Mouse (Mus musculus) ZHBTc4 (cell line): ENCODE data around the gene Ghr.

Experiments used
- DNase-seq: peaks from one replicate; pipeline ENCODE4 v3.0.0-alpha.2; 2011; ENCODE audit warnings: low read depth, low spot score

The Ghr gene

DNA sequence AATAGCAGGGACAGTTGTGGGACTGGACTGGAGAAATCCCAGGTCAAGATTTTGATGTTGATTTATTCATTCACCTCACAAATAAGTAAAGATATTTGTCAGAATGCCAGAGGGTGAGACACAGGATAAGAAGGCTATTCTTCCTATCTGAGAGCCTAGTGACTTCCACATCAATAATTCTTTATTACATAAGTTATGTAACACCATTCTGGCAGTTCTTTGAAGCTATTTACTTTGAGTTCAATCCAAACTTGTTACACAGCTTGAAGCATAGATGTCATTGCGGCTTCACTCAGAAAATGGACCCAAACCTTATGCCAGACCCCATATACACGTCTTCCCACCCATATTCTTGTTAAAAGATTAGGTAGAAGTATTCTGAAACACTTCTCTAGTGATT, 133.7 kb downstream of the Ghr start:
- DNase-seq: no peak

DNA sequence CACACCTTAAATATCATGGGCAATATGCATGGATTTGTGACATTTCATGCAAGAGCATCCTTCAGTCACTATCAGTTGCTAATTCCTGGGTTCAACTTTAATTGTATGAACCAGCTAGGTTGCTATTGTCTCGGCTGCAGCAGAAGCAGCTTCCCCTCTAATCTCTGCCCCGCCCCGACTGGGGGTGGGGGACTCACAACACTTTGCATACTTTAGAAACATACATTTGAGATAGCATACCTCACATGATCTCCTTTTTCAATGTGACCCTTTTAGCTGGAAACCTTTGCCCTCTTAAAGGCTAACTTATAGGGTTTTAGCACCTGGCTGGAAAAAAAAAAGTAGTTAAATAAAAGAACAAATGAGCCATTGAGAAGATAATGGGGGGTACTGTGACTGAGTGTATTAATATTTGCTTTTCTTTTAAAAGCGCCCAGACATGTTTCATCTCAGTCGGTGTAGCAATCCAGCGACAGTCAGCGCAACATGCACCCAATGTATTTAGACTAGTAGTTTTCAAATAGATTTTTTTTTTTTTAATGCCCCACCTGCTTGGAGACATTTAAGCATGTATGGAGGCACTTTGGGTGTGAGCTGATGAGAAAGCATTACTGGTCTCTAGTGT, 137.9 kb downstream of the Ghr start:
- peak; percentile 4 for DNase-seq

DNA sequence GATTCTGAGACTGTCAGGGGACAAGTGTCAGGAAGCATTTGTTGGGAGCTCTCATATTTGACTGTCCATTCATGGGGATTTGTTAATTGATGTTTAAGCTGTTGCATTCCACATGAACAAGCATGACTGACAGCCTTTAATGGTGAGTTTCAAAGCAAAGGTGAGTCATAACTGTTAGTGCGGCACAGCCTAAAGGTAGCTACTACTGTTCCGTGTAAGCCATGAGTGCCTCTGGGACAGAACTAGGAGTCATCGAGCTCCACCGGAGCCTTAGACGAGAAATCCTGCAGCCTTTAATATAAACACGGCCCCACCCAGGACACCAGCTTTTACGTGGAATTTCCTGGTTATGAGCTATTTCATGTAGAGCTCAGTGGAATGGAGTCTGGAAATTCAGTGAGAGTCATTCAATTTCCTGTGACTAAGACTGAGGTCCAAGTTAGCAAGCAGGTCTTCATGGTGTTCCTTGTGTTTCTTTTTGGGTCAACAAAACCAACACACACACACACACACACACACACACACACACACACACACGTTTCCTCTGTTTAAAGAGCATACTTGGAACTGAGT, 138.8 kb downstream of the Ghr start:
- no peak for DNase-seq

DNA sequence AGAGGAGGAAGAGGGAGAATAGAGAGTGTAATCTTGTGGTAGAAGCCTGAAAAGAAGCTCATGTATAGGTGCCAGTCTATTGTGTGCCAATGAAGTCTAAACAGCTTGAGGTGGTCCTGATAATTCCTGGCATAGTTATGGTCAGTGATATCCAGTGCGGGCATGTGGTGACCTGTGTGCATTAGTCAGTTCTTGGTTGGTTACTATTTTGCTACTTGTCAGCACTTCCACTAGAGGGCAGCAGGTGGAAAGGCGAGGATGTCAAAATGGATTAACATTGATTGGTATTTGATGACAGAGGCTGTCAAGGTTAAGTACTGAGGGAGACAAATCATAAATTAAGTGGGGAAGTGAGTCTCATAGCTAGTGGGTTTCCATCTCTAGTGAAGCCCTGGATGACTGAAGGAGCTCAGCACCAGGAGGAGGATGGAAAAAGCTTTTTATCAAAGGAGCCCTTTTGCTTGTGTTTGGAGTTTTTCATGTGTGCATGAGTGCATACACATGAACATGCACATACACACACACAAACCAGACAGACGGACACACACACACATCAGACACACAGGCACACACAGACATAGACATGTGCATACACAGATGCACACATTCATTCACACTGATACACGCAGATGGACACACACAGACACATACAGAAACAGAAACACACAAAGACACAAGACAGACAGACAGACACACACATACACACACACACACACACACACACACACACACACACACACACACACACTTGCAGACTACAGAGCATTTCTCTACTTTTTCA, 141.6 kb downstream of the Ghr start:
- DNase-seq: peak; percentile 50

DNA sequence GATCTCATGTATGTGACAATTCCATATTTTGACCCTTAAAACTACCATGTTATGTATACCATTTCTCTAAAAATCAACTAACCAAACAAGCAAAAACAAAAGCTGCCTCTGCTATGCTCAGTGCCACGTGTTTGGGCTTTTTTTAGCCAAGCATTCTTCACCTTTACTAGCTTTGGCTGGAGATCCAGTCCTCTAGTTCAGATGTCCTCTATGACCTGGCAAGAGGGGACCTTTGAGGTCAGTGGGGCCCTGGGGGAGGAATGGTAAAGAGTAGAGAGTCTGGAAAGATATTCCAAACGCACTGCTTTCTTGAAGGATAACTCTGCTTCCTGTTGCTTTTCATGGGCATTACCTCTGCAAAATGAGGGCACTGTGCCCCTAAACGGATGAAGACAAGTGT, 145.9 kb downstream of the Ghr start:
- no peak for DNase-seq

DNA sequence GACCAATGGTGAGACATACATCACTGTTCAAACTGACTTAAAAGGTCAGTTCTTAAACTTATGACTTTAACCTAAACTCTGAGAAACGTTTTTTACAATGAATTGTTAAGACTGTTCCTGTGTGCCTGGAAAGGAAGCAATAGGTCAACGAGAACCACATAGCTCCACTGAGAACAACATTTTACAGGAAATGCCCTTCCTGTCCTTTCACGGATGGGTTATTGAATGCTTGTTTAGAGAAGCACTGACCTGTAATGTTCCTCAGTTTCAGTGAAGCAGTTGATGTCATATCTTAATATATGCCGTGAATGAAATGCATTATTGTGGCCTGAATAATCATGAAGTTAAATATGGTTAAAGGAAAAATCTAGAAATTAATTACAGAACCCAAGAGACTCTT, 147.7 kb downstream of the Ghr start:
- DNase-seq: no peak

DNA sequence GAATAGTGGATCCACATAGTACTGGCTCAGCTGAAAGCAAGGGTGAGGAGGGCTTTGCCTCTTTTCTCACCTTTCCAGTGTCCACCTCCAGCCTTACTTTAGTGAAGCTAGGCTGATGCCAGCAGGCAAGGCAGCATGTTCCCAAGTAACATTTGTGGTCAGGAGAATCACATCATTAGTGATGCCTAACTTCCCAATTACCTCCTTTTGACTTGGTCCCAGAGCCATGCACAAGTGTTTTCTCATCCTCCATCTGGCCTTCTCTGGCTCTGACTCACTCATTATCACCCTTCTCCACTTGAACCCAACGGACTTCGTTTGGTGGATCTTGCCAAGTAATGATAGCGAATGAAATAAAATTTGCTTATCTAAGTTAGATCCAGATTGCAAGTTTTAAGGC, 148.8 kb downstream of the Ghr start:
- no peak for DNase-seq

DNA sequence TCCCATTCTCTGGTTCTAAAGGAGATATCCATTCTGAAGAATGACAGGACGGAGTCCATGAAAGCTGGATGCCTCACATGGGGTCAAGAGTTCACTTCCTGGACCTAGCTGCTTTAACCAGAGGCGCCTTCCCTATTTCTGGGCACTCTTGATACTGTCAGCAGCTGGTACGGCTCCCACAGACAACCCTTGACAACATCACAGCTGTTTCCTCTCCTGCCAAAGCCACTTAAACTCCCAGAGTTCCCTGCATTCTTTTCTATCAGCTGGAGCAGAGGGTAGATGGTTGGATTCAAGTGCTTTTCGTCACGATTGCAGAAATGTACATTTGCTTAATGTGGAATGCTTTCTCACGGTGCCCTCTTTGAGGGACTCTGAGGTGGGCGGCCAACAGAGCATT, 150.0 kb downstream of the Ghr start:
- no peak for DNase-seq

DNA sequence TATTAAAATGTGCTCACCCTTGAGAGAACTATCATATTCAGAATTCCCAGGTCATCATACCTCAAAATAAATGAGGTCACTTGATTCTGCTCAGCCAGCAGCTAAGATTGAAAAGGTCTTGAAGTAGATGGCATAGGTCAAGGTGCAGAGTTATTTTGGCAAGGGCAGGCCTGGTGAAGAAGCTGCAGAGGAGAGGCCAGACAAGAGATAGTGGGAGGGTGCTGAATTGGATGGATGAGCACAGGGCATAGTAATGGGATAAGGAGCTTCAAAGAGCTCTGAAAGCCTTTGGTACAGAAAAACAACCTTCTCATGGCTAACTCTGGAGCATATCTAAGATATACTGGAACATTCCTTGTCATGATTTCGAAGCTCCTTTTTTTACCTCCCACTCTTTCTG, 150.5 kb downstream of the Ghr start:
- no peak for DNase-seq

DNA sequence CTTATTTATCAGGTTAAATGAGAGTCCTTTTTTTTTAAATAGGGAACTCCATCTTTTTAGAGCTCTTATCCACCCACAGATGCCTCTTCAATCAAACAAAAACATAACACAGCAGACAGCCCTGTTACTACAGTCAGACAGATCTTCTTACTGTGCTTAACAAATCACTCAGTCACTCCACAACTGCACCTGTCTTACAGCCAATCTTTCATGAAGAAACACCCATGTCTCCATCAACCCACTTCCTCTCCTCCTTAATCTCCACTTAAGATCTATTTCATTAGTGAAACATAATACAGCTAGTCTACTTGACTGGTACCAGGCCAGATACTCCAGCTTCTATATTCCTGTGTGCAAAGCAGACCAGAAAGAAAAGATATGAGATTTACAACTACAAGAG, 153.9 kb downstream of the Ghr start:
- no peak for DNase-seq

DNA sequence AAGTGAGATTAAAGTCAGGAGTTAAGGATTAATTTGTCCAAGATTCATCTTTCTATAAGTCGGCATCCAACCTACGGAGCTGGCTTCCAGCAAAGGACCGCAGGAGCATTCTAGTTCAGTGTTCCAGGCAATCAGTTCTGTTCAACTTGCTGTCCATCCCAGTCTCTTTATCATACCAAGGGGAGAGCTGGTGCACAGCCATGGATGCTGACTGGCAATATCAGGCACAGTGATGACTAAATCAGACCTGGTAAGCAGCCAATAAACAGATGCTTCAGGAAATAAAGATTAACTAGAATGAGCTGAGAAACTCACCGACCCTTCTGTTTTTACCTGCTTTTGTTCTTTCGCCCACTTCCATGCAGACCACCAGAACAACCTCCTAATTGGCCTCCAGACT, 154.3 kb downstream of the Ghr start:
- DNase-seq: no peak

DNA sequence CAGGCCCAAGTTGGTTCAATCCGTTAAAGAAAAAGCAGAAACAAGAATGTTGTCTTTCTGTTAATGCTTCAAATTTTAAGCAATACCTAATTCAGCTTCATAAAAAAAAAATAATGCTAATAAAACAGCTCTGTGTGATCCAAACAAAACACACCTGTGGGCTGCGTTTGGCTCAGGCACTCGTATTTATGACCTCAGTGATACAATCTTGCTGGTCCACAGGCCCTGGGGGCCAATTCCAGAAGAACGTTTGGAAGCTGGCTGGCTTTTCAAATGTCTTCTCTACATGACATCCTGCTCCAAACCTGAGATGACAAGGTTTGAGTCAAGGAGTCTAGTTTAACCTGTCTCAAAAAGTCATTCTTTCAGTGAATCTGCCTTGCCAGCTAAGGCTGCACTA, 156.9 kb downstream of the Ghr start:
- DNase-seq: no peak

DNA sequence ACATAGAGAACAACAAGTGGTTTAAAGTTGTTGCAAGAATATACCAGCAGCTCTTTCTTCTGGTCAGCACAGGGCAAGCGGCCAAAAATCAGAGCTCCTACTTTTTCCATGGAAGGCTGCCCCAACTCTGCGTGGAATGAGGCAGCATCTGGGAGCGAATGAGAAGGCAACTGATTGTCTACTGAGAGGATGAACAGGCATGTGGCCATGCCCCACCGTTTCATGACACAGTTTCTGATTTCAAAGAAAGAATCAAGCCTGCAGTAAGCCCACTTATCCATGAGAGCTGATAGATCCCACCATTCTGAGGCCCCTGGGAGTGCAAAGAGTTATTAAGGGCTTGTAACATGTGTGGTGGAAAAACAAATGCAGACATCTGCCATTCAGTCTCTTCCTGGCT, 160.1 kb downstream of the Ghr start:
- DNase-seq: no peak

DNA sequence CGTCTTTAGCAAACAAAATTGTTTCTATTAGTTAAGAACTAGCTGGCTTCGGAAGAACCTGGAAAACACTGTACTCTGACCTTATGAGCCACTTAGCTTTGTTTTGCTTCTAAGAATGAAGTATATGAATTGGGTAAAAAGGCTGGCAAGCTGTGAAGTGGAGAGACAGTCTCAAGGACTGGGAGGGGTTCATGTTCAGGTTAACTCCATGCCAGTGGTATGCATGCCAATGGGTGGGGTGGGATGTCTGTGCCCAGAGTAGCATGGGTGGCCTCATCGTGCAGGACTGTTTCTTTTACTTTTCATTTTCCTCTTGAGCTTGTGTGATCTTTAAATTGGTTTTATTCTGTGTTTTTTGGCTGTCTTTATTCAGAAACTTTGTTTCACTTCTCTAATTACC, 165.6 kb downstream of the Ghr start:
- no peak for DNase-seq

DNA sequence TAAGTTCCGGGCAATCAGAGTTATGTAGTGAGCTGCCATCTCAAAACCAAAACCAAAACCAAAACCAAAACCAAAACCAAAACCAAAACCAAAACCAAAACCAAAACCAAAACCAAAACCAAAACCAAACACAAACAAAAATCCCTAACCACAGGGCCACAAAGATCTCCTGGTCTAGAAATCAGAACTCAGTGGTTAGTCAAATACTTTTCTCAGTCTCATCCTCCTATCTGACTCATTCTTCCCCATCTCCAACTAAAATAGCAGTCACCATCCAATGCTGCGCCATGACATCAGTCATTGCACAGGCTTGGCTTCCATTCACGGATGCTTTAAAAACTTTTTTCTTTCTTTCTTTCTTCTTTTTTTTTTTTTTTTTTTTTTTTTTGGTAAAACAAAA, 170.2 kb downstream of the Ghr start:
- no peak for DNase-seq

DNA sequence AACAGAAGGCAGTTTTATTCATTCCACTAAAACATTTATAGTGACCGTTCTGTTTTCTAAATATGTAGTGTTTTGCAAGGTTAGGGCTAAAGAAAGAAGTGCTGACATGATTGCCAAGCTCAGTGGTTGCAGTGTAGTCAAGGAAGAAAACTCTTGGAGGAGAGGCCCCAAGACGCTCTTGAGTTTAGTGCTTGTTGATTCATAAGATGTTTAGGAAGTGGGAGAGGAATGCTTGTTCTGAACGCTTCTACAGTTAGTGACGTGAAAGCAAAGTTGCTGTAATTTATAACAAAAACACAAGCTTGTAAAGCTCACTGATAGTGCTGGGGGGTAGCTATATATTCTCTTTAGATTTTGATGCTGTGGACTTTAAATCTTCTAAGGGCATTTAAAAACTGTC, 174.8 kb downstream of the Ghr start:
- no peak for DNase-seq

DNA sequence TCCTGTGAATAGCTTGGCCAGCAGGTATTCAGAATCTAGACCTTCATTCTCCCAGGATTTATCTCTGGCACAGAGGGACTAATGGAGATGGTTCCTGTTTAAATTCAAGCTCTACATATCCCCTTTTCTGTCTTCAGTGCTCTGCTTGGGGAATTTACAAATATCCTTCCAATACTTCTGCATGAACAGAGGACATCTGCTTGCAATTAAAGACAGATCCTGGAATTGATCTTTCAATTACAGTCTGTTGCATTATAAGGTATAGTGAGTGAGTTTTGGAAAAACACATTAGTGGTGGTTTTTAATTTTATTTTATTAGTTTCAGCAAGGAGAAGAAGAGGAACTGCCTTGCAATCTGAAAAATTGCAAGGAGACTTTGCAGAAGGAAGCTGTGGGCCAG, 184.1 kb downstream of the Ghr start:
- no peak for DNase-seq

DNA sequence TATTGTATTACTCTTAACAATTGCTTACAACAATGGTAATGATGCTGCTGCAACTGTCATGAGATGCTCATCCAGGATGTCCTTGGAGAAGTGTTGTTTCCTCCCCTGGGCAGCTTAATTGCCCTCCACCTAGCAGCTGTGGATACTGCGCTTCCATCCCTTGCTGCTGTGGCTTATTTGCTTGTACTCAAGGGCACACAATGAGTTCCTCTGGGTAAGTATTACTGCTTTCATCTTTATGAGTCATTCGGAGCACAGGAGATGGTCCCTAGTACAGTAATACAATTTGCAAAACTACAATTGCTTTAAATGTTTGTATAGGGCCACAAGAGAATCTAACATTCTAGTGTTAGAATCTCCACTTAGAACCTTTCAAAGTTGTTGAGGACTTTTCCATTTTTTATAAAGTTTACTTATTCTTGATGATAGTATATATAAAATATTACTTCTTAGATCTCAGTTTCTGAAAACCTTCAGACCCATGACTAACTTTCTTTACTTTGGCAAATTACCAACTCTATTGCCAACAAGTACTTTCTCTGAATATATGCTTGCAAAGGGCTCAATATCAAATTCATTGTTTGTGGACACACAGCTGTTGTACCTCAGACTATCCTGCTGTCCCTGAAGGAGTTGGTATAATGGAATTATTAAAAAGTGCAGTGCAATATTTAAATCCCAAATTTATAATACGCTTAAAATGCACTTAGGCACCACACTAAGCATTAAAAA, 185.8 kb downstream of the Ghr start:
- no peak for DNase-seq

DNA sequence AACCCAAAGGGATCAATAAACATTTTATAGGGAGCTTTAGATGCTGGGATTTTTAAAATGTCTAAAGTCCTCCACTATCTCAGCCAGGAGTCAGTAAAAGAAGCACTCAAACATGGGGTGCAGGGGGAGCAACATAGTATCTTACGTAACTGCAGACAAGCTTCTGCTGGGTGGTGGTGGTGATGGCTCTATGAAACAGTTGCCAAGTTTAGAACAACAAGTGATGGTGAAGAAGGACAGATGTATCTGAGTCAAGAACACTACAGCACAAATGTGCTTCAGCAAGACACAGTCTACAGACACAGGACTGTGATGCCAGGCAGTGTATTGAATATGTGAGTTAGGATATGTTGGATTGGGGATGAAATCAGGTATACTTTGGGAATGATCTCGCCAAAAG, 187.1 kb downstream of the Ghr start:
- DNase-seq: no peak

DNA sequence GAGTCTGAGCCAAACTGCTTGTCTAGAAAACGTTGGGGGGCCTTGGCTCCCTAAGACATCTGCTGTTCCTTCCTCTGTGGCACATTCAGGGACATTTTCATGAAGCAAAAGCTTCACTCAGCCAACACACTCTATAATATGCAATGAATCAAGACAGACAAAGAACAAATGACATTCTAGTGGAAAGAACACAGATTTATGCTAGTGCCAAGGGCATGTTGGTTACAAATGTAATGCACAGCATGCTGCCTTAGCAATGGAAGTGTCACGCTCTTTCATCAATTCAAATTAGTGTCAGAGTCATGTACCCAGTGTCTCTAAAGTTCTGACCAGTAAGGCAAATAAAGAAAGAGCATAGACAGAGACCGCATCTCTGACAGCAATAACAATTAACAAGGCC, 187.6 kb downstream of the Ghr start:
- no peak for DNase-seq

DNA sequence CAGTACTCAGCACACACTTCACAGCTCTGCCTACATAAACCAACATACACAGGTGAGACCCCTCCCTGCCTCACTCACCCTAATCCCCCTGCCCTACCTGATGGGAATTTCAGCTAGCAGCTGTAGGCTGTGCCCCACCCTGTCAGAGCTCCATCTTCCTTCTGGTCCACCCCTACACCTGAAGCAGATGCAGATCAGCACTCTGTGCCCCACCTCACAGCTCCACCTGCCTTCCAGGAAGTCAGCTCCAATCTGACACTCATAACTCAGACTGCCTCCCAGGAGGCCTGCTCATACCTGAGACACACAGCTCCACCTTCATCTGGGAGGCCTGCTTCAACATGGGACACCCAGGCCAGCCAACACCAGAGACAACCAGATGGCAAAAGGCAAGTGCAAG, 192.6 kb downstream of the Ghr start:
- DNase-seq: no peak

DNA sequence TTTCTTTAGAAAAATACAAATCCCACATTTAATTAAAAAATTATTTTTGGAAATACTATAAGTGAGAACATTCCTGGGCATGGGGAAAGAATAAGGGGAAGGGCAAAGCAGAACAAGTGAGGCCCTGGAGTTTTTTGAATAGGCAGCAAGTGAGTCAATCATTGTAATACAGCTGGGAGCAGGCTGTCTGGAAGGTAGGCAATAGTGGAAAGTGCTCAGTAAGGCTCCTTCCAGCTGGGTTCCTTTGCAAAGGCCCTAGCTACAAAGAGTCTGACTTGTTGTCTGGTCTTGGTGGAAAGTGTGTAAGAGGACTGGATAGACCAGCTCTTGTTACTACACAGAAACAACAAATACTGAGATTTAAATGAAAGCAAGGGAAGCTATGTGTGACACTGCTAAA, 194.3 kb downstream of the Ghr start:
- DNase-seq: no peak

DNA sequence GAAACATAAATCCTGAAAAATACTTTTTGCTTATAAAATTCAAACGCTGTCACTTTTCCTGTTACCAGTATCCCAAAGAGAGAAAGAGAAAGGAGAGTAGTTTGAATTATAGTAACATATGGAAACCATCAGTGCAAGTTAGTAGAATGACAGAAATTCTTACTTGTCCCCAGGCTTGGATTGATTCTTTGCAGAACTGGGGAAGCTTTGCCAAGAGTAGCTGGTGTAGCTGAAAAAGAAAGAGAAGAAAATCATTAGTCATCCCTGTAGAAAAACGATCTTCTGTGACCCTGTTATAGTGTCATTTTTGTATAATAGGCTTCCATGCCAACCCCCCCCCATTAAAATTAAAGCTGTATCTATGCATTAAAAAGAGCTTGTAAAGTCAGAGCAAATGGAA, 194.8 kb downstream of the Ghr start:
- no peak for DNase-seq
